Mouse (Mus musculus): ENCODE measurements around the gene Atrn. TPM values are rescaled to one million over a fixed set of nuclear protein-coding genes. Genes with fewer than 3 reads are reported as not detected.
"Not testable (repeated sequence)": the region's sequence is repeated elsewhere in the genome, so short reads cannot be mapped to it uniquely, and the experiment has no call there.

Atrn gene
- polyA plus RNA-seq, 1 experiment from 2014 or later: 13.6 TPM

DNA sequence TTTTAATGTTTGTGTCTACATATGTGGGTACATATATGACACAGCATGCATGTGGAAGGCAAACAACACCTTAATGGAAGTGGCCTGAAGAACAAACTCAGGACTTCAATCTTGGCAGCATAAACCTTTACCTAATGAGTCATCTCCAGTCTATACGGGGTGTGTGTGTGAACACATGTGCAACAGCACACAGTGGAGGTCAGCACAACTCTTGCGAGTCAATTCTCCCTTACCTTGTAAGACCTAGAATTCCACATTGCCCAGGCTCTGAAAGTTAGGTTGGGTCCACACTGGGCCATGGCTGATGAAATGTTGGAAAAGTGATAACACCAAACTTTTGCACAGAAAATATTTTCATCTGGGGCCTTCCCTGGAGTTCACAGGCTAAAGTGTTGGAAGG, 124.3 kb downstream of the Atrn start:
- no peaks in the 10 kb centered on the region for H3K9me3 ChIP-seq
- H3K4me1 ChIP-seq: no peaks in the 10 kb centered on the region
- no peak for ATAC-seq (ENCODE audit: low FRiP score, low read depth)
- no peak overlapping the region for H3K27ac ChIP-seq
- peaks cover 17% of the 10 kb centered on the region; the same call in 1 of the 2 replicates for H3K36me3 ChIP-seq
- no peaks in the 10 kb centered on the region for H3K27me3 ChIP-seq (replicated peaks)
- H3K4me3 ChIP-seq: no peak overlapping the region
- no peak overlapping the region for H3K9ac ChIP-seq
- no peak overlapping the region for H3K4me2 ChIP-seq (replicated peaks)
- 97% methylated on average over 2 of the region's 2 CpGs for WGBS

DNA sequence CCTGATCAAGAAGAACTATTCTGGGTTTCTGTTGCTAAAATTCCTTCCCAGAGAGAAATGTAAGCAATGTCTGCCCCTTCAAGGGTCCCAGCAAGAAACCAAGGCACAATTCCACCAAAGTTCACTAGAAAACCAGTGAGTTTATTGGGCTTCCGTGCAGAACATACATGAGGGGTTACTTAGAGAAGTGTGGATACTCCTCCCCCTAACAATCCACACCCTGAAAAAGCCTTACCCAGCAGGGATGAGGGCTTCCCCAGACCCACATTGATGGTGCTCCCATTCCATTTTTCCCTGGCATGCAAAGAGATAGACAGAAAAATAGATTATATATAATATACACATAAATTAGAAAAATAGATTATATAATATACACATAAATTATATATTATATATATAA, 124.7 kb downstream of the Atrn start:
- no peak overlapping the region for H3K27ac ChIP-seq
- no peaks in the 10 kb centered on the region for H3K9me3 ChIP-seq
- no peak for ATAC-seq (ENCODE audit: low FRiP score, low read depth)
- H3K4me3 ChIP-seq: no peak overlapping the region
- peaks cover 12% of the 10 kb centered on the region; the same call in 1 of the 2 replicates for H3K36me3 ChIP-seq
- H3K4me2 ChIP-seq (replicated peaks): no peak overlapping the region
- no peak overlapping the region for H3K9ac ChIP-seq
- H3K4me1 ChIP-seq: no peaks in the 10 kb centered on the region
- WGBS: 95% methylated on average over 1 of the region's 1 CpGs
- no peaks in the 10 kb centered on the region for H3K27me3 ChIP-seq (replicated peaks)

DNA sequence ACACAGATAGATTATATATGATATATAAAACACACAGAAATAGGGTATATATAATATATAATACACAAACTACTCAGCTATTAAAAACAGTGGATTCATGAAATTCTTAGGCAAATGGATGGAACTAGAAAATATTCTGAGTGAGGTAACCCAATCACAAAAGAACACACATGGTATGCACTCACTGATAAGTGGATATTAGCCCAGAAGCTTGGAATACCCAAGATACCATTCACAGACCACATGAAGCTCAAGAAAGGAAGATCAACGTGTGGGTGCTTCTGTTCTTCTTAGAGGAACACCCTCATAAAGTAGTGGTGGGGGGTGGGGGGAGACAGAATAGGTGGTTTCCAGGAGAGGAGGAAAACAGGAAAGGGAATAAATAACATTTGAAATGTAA, 125.1 kb downstream of the Atrn start:
- H3K9me3 ChIP-seq; H3K4me2 ChIP-seq (replicated peaks); H3K4me3 ChIP-seq; ATAC-seq (ENCODE audit: low FRiP score, low read depth); H3K4me1 ChIP-seq; H3K27ac ChIP-seq; H3K36me3 ChIP-seq; H3K27me3 ChIP-seq (replicated peaks); H3K9ac ChIP-seq: not testable (repeated sequence)
- 67% methylated on average over 1 of the region's 1 CpGs for WGBS

DNA sequence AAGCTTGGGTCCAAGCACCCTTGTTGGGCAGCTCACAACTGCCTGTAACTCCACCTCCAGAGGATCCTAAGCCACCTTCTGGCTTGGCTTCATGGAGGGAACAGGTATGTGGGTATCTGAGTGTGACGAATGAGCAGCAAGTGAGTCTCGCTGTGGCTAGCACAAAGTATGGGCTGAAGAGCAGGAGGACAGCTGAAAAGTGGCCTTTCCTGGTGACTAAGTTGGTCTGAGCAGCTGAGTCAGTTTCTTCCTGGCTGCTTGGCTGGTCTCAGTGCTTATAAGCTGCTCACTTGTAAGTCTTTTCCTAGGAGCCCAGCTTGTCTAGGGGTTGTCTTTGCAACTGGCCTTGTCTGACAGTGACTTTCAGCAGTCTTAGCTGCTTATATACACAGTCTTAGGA, 130.0 kb downstream of the Atrn start:
- peaks cover 8% of the 10 kb centered on the region for H3K4me1 ChIP-seq
- H3K4me2 ChIP-seq (replicated peaks): no peak overlapping the region
- ATAC-seq (ENCODE audit: low FRiP score, low read depth): no peak
- H3K4me3 ChIP-seq: no peak overlapping the region
- no peaks in the 10 kb centered on the region for H3K9me3 ChIP-seq
- H3K9ac ChIP-seq: no peak overlapping the region
- WGBS: 90% methylated on average over 2 of the region's 2 CpGs
- peaks cover 23% of the 10 kb centered on the region for H3K27me3 ChIP-seq (replicated peaks)
- H3K27ac ChIP-seq: no peak overlapping the region
- H3K36me3 ChIP-seq: no peaks in the 10 kb centered on the region

DNA sequence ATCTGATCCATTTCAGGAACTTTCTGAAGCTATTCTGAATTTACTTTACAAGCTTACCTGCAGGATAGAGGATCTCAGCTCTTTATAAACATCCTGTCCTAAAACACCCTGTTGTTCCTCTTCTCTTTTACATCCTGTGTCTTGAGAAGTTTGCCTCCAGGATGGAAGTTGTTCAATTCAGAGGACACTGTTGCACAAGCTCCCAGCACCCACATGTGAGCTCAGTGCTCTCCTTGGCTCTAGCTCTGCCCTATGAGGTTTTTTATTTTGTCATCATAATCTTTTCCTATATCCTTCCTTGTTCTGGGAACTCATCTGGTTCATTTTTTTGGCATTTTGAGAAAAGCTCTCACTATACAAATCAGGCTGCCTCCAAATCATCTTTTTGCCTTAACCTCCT, 130.5 kb downstream of the Atrn start:
- peaks cover 27% of the 10 kb centered on the region for H3K27me3 ChIP-seq (replicated peaks)
- H3K9ac ChIP-seq: no peak overlapping the region
- no peak overlapping the region for H3K4me3 ChIP-seq
- no peak for ATAC-seq (ENCODE audit: low FRiP score, low read depth)
- no peak overlapping the region for H3K4me2 ChIP-seq (replicated peaks)
- peaks cover 12% of the 10 kb centered on the region for H3K4me1 ChIP-seq
- no peaks in the 10 kb centered on the region for H3K9me3 ChIP-seq
- H3K36me3 ChIP-seq: no peaks in the 10 kb centered on the region
- H3K27ac ChIP-seq: no peak overlapping the region

DNA sequence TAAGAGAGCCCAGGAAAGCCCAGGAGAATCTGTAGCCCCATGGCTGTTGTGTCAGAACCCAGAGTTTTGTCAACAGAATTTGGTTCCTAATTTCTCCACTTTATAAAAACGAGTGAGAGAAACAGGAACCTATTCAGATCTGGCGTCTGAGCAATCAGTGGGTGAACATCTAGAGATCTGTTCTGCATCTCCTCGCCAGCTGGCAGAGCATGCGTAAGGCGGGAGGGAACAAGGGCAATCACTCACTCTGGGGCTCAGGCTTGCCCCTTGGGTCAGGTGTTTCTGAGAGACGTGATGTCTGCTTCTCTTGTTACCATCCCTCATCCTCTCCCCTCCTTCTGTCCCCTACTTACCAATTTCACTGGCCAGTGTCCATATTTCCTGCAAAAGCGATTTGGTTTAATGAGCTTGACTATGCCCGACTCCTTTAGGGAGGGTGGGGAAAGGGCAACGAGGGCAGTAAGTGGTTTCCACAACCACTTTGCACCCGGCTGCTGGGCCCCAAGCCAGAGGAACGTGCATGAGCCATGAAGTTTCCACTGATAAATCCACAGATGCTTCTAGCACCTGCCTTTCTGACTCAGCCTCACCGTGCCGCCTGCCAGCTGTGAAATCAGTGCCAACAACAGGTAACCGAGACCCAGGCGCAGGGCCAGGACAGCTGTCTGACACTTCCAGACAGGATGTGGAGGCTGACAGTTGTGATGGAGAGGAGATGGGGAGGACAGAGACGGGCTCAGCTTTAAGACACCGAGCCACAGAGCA, 131.1 kb downstream of the Atrn start:
- H3K4me1 ChIP-seq: peaks cover 14% of the 10 kb centered on the region
- H3K36me3 ChIP-seq: no peaks in the 10 kb centered on the region

DNA sequence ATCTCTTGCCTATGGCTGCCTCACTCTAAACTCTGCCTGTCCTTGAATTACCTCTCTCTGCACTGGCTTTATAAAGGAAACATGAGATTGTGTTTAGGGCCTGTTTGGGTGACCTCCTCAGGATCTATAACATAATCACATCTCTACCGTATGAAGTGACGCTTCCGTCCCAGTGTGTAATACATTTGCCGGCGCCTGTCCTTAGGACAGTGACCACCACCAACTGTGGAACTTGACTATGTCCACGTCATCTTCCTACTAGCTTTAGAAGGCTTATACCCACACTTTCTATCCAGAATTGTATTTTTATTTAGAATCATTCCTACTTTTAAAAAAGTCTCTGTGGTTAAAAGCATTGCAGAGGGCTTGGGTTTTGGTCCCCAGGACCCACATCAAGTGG, 131.9 kb downstream of the Atrn start:
- Histone ChIP-seq H3K36me3 (no peaks in the 10 kb centered on the region), H3K4me1 (peaks cover 14% of the 10 kb centered on the region), H3K9ac (no peak overlapping the region), H3K27ac (no peak overlapping the region), H3K9me3 (no peaks in the 10 kb centered on the region), H3K27me3 (replicated peaks) (peaks cover 42% of the 10 kb centered on the region), H3K4me2 (replicated peaks) (no peak overlapping the region), H3K4me3 (no peak overlapping the region)
- 95% methylated on average over 6 of the region's 6 CpGs for WGBS
- ATAC-seq (ENCODE audit: low FRiP score, low read depth): no peak

More for the DNA sequence above, 131.1 kb downstream of the Atrn start:
- ATAC-seq (ENCODE audit: low FRiP score, low read depth): no peak
- WGBS: 72% methylated on average over 17 of the region's 17 CpGs
- peaks cover 34% of the 10 kb centered on the region for H3K27me3 ChIP-seq (replicated peaks)
- H3K4me2 ChIP-seq (replicated peaks): no peak overlapping the region
- H3K4me3 ChIP-seq: no peak overlapping the region
- H3K9me3 ChIP-seq: no peaks in the 10 kb centered on the region
- H3K27ac ChIP-seq: no peak overlapping the region
- no peak overlapping the region for H3K9ac ChIP-seq

DNA sequence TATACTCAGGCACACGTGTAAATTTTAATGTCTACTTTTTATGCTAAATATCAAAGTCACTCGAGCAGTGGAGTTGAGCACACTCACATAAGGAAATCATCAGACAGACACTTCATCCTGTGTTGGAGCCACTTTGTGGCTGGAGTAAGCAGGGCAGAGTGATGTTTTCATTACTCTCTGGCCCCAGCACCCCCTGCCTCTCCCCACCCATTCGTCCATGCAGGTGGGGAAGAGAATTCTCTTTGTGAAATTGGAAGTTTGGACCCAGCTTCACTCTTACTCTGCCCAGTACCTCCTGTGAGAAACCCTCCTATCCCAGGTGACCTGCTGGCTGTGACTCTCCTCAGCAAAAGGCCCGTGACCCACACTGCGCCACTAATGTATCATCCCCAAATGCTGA, 132.4 kb downstream of the Atrn start:
- H3K27me3 ChIP-seq (replicated peaks): peaks cover 42% of the 10 kb centered on the region
- no peaks in the 10 kb centered on the region for H3K9me3 ChIP-seq
- no peak overlapping the region for H3K4me2 ChIP-seq (replicated peaks)
- WGBS: 79% methylated on average over 5 of the region's 5 CpGs
- peaks cover 14% of the 10 kb centered on the region for H3K4me1 ChIP-seq
- H3K9ac ChIP-seq: no peak overlapping the region
- ATAC-seq (ENCODE audit: low FRiP score, low read depth): no peak
- no peak overlapping the region for H3K27ac ChIP-seq
- no peaks in the 10 kb centered on the region for H3K36me3 ChIP-seq
- no peak overlapping the region for H3K4me3 ChIP-seq

DNA sequence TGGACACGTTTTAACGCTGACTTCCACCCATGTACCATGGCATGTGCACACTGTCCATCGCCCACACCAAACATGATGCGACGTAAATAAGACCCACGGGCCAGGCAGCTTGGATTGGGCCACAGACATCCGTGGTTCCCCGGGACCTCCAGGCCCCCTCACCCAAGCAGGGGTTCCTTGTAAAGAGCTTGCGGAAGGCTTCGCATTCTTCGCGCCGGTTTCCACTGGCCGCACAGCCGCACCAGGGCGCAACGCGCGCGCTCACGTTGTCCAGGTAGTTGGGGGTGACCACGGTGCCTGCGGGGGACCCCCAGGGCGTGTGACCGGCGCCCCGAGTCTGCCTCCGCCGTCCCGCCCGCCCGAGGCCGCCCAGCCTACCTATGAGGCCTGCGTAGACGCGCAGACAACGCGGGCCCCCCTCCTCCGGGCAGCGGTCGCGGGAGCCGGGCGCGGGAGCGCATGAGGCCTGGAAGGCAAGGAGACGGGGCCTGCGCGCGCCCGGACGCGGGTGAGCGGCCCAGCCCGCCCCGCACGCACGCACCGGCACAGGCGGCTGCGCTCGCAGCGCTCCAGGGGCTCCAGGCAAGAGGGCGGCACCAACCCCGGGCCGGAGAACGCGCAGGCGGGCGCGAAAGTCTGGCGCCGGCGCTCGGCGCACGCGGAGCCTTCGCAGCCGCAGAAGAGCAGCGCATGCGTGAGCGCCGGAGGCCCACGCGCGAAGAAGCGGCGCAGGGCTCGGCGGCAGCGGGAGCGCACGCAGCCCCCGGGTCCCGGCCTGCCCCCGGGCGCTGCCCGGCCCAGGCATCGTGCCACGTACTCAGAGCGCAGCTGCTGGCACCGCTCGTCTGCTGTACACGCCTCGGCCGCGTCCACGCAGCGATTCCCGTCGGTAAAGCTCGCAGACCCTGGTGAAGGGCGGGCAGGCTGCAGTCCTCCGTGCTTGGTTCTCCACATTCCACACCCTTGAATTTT, 134.8 kb downstream of the Atrn start:
- no peak overlapping the region for H3K27ac ChIP-seq
- H3K9ac ChIP-seq: peak overlapping the region; percentile 51
- H3K4me3 ChIP-seq: peak overlapping the region; percentile 47
- peak overlapping the region; percentile 83 for H3K4me2 ChIP-seq (replicated peaks)
- ATAC-seq (ENCODE audit: low FRiP score, low read depth): peak; percentile 73
- peaks cover 19% of the 10 kb centered on the region for H3K4me1 ChIP-seq
- no peaks in the 10 kb centered on the region for H3K9me3 ChIP-seq
- H3K36me3 ChIP-seq: no peaks in the 10 kb centered on the region
- 2% methylated on average over 115 of the region's 115 CpGs for WGBS
- H3K27me3 ChIP-seq (replicated peaks): peaks cover 42% of the 10 kb centered on the region

DNA sequence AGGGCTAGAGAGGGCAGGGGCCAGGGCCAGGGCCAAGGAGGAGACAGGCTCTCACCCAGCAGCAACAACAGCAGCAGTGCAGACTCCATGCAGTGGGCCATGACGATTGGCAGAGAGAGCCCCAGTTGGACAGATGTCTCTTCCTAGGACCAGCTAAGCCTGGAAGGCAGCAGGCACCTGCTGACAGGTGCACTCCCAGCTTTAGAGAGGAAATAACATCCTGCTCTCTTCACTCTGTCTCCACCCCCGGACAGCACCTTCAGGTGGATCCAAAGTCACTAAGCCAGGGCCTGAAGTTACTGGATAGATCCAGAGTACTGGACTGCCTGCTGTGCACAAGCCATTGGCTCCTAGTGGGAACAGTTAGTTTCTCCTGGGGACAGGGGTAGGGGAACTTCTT, 136.7 kb downstream of the Atrn start, which contains the start of gene Gfra4:
TSS of gene Gfra4 (minus strand) at position 101 of the 400 bp plus-strand sequence.
- H3K9ac ChIP-seq: no peak within 1 kb of the TSS
- no peaks in the 10 kb centered on the region for H3K36me3 ChIP-seq
- no peak within 1 kb of the TSS for H3K27ac ChIP-seq
- H3K4me3 ChIP-seq: no peak within 1 kb of the TSS
- WGBS: 58% methylated on average over 2 of the region's 2 CpGs
- peaks cover 42% of the 10 kb centered on the region for H3K27me3 ChIP-seq (replicated peaks)
- peaks cover 19% of the 10 kb centered on the region for H3K4me1 ChIP-seq
- peak within 1 kb of the TSS; percentile 83; the same call in 1 of the 2 replicates for H3K4me2 ChIP-seq (replicated peaks)
- ATAC-seq (ENCODE audit: low FRiP score, low read depth): no peak
- H3K9me3 ChIP-seq: no peaks in the 10 kb centered on the region

DNA sequence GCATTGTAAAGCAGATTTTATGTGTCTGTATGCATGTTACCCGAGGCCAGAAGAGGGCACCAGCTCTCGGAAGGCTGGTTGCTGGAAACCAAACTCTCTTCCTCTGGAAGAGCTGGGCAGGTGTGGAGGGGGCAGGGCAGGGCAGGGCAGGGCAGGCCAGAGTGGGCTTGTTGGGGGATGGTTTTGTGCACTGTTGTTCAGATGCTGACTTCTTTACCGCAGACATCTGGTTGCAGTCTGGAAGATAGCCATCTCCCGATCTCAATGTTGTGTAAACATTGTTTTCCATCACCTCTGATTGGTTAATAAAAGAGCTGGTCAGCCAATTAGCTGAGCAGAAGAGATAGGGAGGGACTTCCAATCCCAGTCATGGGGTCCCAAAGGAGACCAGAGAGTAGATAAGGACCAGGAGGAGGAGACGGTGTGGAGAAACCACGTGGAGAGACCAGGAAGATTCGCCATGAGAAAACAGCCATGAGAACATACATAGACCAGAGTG, 138.1 kb downstream of the Atrn start:
- Histone ChIP-seq H3K4me3 (no peak overlapping the region), H3K27ac (no peak overlapping the region), H3K9ac (no peak overlapping the region), H3K9me3 (no peaks in the 10 kb centered on the region), H3K36me3 (no peaks in the 10 kb centered on the region), H3K4me1 (peaks cover 19% of the 10 kb centered on the region), H3K27me3 (replicated peaks) (peaks cover 38% of the 10 kb centered on the region), H3K4me2 (replicated peaks) (0 out of 2 replicates have a peak overlapping the region, but pooled peaks have one; percentile 12)
- WGBS: 19% methylated on average over 7 of the region's 7 CpGs
- ATAC-seq (ENCODE audit: low FRiP score, low read depth): no peak
